Comparison of ENCODE assay signal across 17 mouse cellular contexts in the genomic region with DNA sequence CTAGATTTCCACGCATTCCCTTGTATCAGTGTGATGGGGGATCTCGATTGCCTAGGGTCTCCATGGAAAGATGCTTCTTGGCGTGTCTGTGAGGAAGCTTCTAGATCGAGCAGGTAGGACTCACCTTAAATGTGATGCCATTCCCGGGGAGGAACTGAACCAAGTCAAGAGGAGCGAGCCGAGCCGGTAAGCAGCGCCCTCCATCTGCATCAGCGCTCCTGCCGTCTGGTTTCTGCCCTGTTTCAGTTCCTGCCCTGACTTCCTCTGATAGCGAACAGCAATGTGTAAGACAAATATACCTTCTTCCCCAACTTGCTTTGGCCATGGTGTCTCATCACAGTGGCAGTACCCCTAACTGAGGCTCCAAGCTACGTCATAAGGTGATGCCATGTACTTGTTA. TPM values are rescaled to one million over a fixed set of nuclear protein-coding genes. Genes with fewer than 3 reads are reported as not detected.
DNase-seq lines count a peak whose midpoint lies in the region; ATAC-seq and TF ChIP-seq lines count a peak whose summit lies in the region.
"Had no signal": no experiment of that assay in that cellular context is flagged by ENCODE, and none has a peak within 500 bp of the region (broad histone marks: within the 10 kb centered on the region; RNA-seq: fewer than 3 reads in every experiment).

No protein-coding gene starts in this region.

- no peak overlapping the region for H3K9ac ChIP-seq in heart, embryonic 13.5 days
- H3K9ac ChIP-seq in forebrain, postnatal 0 days = peak overlapping the region; percentile 22; the same call in 1 of the 2 replicates
- peak overlapping the region; percentile 44 for H3K9ac ChIP-seq in midbrain, postnatal 0 days (replicated peaks; ENCODE audit: low read length, poor library complexity, severe bottlenecking)

- H3K4me3 ChIP-seq in heart, embryonic 13.5 days = no peak overlapping the region
- peak overlapping the region; percentile 16 for H3K4me3 ChIP-seq in forebrain, postnatal 0 days (ENCODE audit: low read depth, low read length)
- H3K4me3 ChIP-seq in midbrain, postnatal 0 days (ENCODE audit: low read depth, low read length) = peak overlapping the region; percentile 23
- H3K4me3 ChIP-seq in embryonic facial prominence, embryonic 10.5 days = no peak overlapping the region
- H3K4me3 ChIP-seq: myocyte had no signal

- H3K36me3 ChIP-seq in heart, embryonic 13.5 days = no peaks in the 10 kb centered on the region
- H3K36me3 ChIP-seq in forebrain, postnatal 0 days (ENCODE audit: insufficient read depth) = no peaks in the 10 kb centered on the region
- no peaks in the 10 kb centered on the region for H3K36me3 ChIP-seq in midbrain, postnatal 0 days (ENCODE audit: insufficient read depth, low read length)
- no peaks in the 10 kb centered on the region for H3K36me3 ChIP-seq in embryonic facial prominence, embryonic 10.5 days (replicated peaks)

- WGBS in heart, embryonic 13.5 days = 51% methylated on average over 13 of the region's 13 CpGs
- 48% methylated on average over 13 of the region's 13 CpGs for WGBS in forebrain, postnatal 0 days
- WGBS in midbrain, postnatal 0 days = 37% methylated on average over 13 of the region's 13 CpGs
- WGBS in embryonic facial prominence, embryonic 10.5 days = 63% methylated on average over 13 of the region's 13 CpGs

- no peak for ATAC-seq in heart, embryonic 13.5 days (ENCODE audit: extremely low read depth, insufficient number of reproducible peaks, low FRiP score, low TSS enrichment)
- peak; percentile 21; the same call in 1 of the 2 replicates for ATAC-seq in forebrain, postnatal 0 days
- peak; percentile 18 for ATAC-seq in midbrain, postnatal 0 days (ENCODE audit: low FRiP score)
- ATAC-seq in erythroid progenitor cell, adult 5-6 weeks (replicated peaks; ENCODE audit: low FRiP score, poor library complexity, severe bottlenecking) = no peak
- ATAC-seq: intestine, embryonic 16.5 days had no signal

- DNase-seq in heart, adult 9 months (ENCODE audit: low spot score in 2 of 2) = no peak
- peak; percentile 80 for DNase-seq in A20 (ENCODE audit: low read depth, low spot score)
- DNase-seq in forebrain, postnatal 0 days = no peak
- DNase-seq in midbrain, postnatal 0 days (ENCODE audit: low spot score) = no peak
- no peak for DNase-seq in embryonic facial prominence, embryonic 10.5 days (ENCODE audit: low spot score)
- no peak for DNase-seq in cerebellum, adult 8-10 months
- DNase-seq: cerebellum, adult 18-20 months; gastrocnemius, postnatal 36 days; heart, postnatal 10 days; kidney, postnatal 4 days; lung, postnatal 14 days; thymus, postnatal 36 days had no signal

- no peak overlapping the region for H3K27ac ChIP-seq in heart, embryonic 13.5 days (replicated peaks)
- H3K27ac ChIP-seq in forebrain, postnatal 0 days (ENCODE audit: low read depth, low read length) = peak overlapping the region; percentile 57
- peak overlapping the region; percentile 57 for H3K27ac ChIP-seq in midbrain, postnatal 0 days (ENCODE audit: low read depth, low read length)
- no peak overlapping the region for H3K27ac ChIP-seq in embryonic facial prominence, embryonic 10.5 days (replicated peaks)

- H3K4me2 ChIP-seq in heart, embryonic 13.5 days = peak overlapping the region; percentile 24; the same call in 1 of the 2 replicates
- peak overlapping the region; percentile 35 for H3K4me2 ChIP-seq in forebrain, postnatal 0 days (ENCODE audit: low read depth)
- H3K4me2 ChIP-seq in midbrain, postnatal 0 days (ENCODE audit: low read depth, low read length, poor library complexity, severe bottlenecking) = peak overlapping the region; percentile 46
- H3K4me2 ChIP-seq: liver, embryonic 11.5 days had no signal

- peaks cover 6% of the 10 kb centered on the region; the same call in 1 of the 2 replicates for H3K27me3 ChIP-seq in heart, embryonic 13.5 days (replicated peaks)
- H3K27me3 ChIP-seq in forebrain, postnatal 0 days (ENCODE audit: insufficient read depth, low read length) = no peaks in the 10 kb centered on the region
- no peaks in the 10 kb centered on the region for H3K27me3 ChIP-seq in midbrain, postnatal 0 days (ENCODE audit: insufficient read depth, low read length)
- H3K27me3 ChIP-seq in embryonic facial prominence, embryonic 10.5 days (replicated peaks; ENCODE audit: low read depth, poor library complexity, severe bottlenecking) = peaks cover 12% of the 10 kb centered on the region; the same call in 1 of the 2 replicates

- TF ChIP-seq CTCF in forebrain, postnatal 0 days (IDR thresholded peaks at IDR 0.05; ENCODE audit: low read depth) = no peak
- TF ChIP-seq CTCF in midbrain, postnatal 0 days (IDR thresholded peaks at IDR 0.05) = peak; percentile 15; the same call in 1 of the 2 replicates

- H3K9me3 ChIP-seq in heart, embryonic 13.5 days = no peaks in the 10 kb centered on the region; the same call in 1 of the 2 replicates
- H3K9me3 ChIP-seq in forebrain, postnatal 0 days (ENCODE audit: low read length) = no peaks in the 10 kb centered on the region
- no peaks in the 10 kb centered on the region for H3K9me3 ChIP-seq in midbrain, postnatal 0 days (ENCODE audit: low read length)
- peaks cover 3% of the 10 kb centered on the region; the same call in 1 of the 2 replicates for H3K9me3 ChIP-seq in embryonic facial prominence, embryonic 10.5 days

- peaks cover 21% of the 10 kb centered on the region for H3K4me1 ChIP-seq in heart, embryonic 13.5 days
- H3K4me1 ChIP-seq in forebrain, postnatal 0 days (ENCODE audit: insufficient read depth) = 0 out of 2 replicates have a peak, but pooled peaks cover 7% of the 10 kb centered on the region
- no peaks in the 10 kb centered on the region for H3K4me1 ChIP-seq in midbrain, postnatal 0 days (ENCODE audit: insufficient read depth, low read length)
- H3K4me1 ChIP-seq in embryonic facial prominence, embryonic 10.5 days = peaks cover 18% of the 10 kb centered on the region

RNA-seq across cellular contexts. Expression of gene Edaradd, which starts 19.9 kb away (rescaled TPM):
- polyA plus RNA-seq in heart, embryonic 13.5 days (2015; fragmentation: Nextera tagmentation; extraction: Ambion mirVana) = 0.46 and 0.49 TPM in 2 replicates
- 3.0 TPM in 2 replicates for total RNA-seq in forebrain, postnatal 0 days (2014; rRNA removed)
- 2.4 and 3.1 TPM in 2 replicates for polyA plus RNA-seq in forebrain, postnatal 0 days (2015; fragmentation: Nextera tagmentation; extraction: Ambion mirVana)
- 1.1 and 1.4 TPM in 2 replicates for total RNA-seq in midbrain, postnatal 0 days (2014; rRNA removed)
- 1.4 TPM in 2 replicates for polyA plus RNA-seq in midbrain, postnatal 0 days (2015; fragmentation: Nextera tagmentation; extraction: Ambion mirVana)
- polyA plus RNA-seq in embryonic facial prominence, embryonic 10.5 days (2016; fragmentation: Nextera tagmentation; extraction: Ambion mirVana) = 2.6 and 2.7 TPM in 2 replicates
- total RNA-seq in erythroid progenitor cell, adult 5-6 weeks (2015; ENCODE audit: low replicate concordance) = 1.3 and 1.4 TPM in 2 replicates
- total RNA-seq in erythroid progenitor cell, adult 5-6 weeks (2017; ENCODE audit: low replicate concordance) = 0.90 and 1.1 TPM in 2 replicates
- polyA plus RNA-seq: myocyte had no signal

RNA-seq across cellular contexts. Expression of gene Ero1lb, which starts 25.6 kb away (rescaled TPM):
- 5.9 and 6.2 TPM in 2 replicates for polyA plus RNA-seq in heart, embryonic 13.5 days (2015; fragmentation: Nextera tagmentation; extraction: Ambion mirVana)
- total RNA-seq in forebrain, postnatal 0 days (2014; rRNA removed) = 6.1 and 9.2 TPM in 2 replicates
- 5.3 and 7.2 TPM in 2 replicates for polyA plus RNA-seq in forebrain, postnatal 0 days (2015; fragmentation: Nextera tagmentation; extraction: Ambion mirVana)
- total RNA-seq in midbrain, postnatal 0 days (2014; rRNA removed) = 8.6 and 10.7 TPM in 2 replicates
- polyA plus RNA-seq in midbrain, postnatal 0 days (2015; fragmentation: Nextera tagmentation; extraction: Ambion mirVana) = 10.7 and 11.3 TPM in 2 replicates
- polyA plus RNA-seq in embryonic facial prominence, embryonic 10.5 days (2016; fragmentation: Nextera tagmentation; extraction: Ambion mirVana) = 7.4 and 7.5 TPM in 2 replicates
- 4.2 and 4.3 TPM in 2 replicates for total RNA-seq in erythroid progenitor cell, adult 5-6 weeks (2015; ENCODE audit: low replicate concordance)
- total RNA-seq in erythroid progenitor cell, adult 5-6 weeks (2017; ENCODE audit: low replicate concordance) = 1.5 and 2.1 TPM in 2 replicates

Comparison
In these comparisons a context has a peak if more than half of its experiments do, and no peak if none do; other contexts are left out.
1. ATAC-seq: peak in forebrain, postnatal 0 days (single experiment) and midbrain, postnatal 0 days (single experiment); none in heart, embryonic 13.5 days (single experiment) and erythroid progenitor cell, adult 5-6 weeks (single experiment).
2. H3K27ac ChIP-seq: peak in forebrain, postnatal 0 days (single experiment) and midbrain, postnatal 0 days (single experiment); none in heart, embryonic 13.5 days (single experiment) and embryonic facial prominence, embryonic 10.5 days (single experiment).
3. H3K4me3 ChIP-seq: peak in forebrain, postnatal 0 days (single experiment) and midbrain, postnatal 0 days (single experiment); none in heart, embryonic 13.5 days (single experiment) and embryonic facial prominence, embryonic 10.5 days (single experiment).
4. Peak in every context shown above with its lines, with median percentiles within 50 percentile points of each other: H3K4me2 ChIP-seq.